Mouse (Mus musculus) lung, adult 2 months (tissue): ENCODE data around the gene Grk3. TPM values are rescaled to one million over a fixed set of nuclear protein-coding genes. Genes with fewer than 3 reads are reported as not detected.

ENCODE experiments used
- DNase-seq: peaks from one replicate; pipeline ENCODE4 v3.0.0; 2022
- H3K4me1 ChIP-seq: fragments of 200-500 bp; 2 replicates; pipeline ENCODE4 v1.6.1; 2011; ENCODE audit warnings: low read length; ENCODE audit not compliant: control insufficient read depth, insufficient read depth
- H3K4me3 ChIP-seq: fragments of 200-500 bp; replicated peaks from 2 replicates; pipeline ENCODE3; 2011; ENCODE audit warnings: low read depth, mild to moderate bottlenecking, control low read depth, low read length; ENCODE audit errors: extremely low read depth
- CTCF ChIP-seq: fragments of 200-500 bp; IDR thresholded peaks from 2 replicates; pipeline ENCODE4 v1.5.1; 2011; ENCODE audit warnings: mild to moderate bottlenecking, low read length, control low read depth; ENCODE audit not compliant: insufficient read depth
- POLR2A ChIP-seq: fragments of 200-500 bp; IDR thresholded peaks from 2 replicates; pipeline ENCODE4 v1.6.1; 2011; ENCODE audit warnings: low read depth, mild to moderate bottlenecking, control low read depth, low read length, borderline replicate concordance; ENCODE audit errors: extremely low read depth
- WGBS: fragments of 180-500 bp; shearing (Covaris S2); methylation state at CpG from one replicate; pipeline ENCODE4 v1.1.7; 2018; 5-methylcytosine and 5-hydroxymethylcytosine counted together
- polyA plus RNA-seq: library from polyadenylated mRNA; depleted of rRNA; stranded (reverse); fragments of >200 nt; gene quantifications from 2 replicates; pipeline ENCODE4 v1.2.3, GENCODE M21; 2012; rRNA removed

Grk3 gene
- polyA plus RNA-seq, 1 experiment: 33.0 TPM

DNA sequence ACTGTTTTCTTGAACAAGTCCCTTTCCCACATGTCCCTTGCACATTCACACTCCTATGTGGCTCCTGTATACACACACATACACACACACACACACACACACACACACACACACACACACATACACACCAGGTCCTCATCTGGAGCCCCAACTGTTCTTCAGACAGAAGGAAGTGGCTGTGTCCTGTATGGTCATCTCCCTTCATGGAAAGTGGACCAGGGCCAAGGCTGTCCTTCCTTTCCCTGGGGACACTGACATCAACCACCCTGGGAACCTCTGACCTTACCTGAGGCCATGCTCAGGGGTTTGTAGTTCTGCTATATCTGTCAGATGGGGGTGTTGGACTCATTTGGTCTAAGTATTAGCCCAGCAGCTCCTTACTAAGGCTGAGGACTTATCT, 123.2 kb downstream of the Grk3 start:
- H3K4me3 ChIP-seq: no peak overlapping the region
- DNase-seq: no peak
- TF ChIP-seq POLR2A: no peak
- no peak for TF ChIP-seq CTCF

DNA sequence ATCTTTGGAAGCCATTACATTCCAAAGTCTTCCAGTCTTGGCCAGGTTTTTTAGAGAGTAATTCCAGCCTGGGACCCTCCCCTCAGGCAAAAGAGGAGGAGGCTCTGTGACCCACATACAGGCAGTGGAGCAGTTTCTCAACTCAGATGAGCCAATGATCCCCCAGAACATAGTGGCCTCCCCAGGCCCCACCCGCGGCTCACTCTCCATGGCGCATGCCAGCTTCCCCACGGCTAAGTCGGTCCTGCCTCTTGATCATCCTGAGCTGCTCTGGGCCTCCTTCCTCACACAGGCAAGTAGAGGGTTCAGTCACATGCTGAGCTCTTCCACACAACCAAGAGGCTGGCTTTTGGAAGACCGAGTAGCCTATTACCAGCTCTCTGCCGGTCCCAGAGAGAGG, 126.9 kb downstream of the Grk3 start:
- WGBS: 55% methylated on average over 7 of the region's 7 CpGs
- no peak for DNase-seq
- no peak overlapping the region for H3K4me3 ChIP-seq
- TF ChIP-seq CTCF: no peak
- no peak for TF ChIP-seq POLR2A
- H3K4me1 ChIP-seq: no peaks in the 10 kb centered on the region

More for the DNA sequence above, 123.2 kb downstream of the Grk3 start:
- no peaks in the 10 kb centered on the region for H3K4me1 ChIP-seq

DNA sequence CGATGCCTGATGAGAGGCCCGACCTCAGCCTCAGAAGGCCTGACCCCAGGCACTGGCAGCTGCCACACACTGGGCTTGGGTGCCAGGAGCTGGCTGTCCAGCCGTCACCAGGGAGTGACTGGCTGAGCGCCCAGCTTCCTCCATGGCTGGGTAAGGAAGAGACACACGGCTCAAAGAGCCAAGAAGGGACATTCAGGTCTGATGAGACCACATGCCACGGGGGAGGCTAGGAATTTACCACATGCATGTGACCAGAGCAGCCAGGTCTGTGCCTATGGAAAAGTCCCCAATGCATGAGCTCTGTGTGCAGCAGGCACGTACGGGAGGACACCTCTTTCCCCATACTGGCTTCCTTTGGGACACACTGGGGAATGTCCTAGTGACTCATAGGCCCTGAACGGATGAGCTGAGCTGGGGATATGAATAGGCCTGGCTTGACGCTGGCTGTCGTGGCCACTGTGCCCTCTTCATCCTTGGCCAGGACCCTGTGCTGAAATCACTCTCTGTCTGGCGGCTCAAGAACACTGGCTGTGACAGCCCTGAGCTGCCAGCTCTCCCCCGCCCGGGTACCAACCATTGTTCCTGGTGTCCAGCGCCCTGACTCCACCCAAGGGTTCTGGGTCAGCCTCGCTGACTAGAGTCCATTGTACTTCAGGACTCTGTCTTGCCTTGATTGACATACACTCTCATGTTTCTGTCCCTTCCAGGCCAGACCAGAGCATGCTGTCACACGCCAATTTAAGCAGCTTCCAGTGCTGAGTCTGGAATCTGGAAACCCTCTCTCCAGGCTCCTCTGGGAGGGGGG, 128.7 kb downstream of the Grk3 start:
- Histone ChIP-seq H3K4me3 (no peak overlapping the region), H3K4me1 (no peaks in the 10 kb centered on the region)
- no peak for DNase-seq
- TF ChIP-seq CTCF: no peak
- TF ChIP-seq POLR2A: no peak
- WGBS: 42% methylated on average over 17 of the region's 17 CpGs

DNA sequence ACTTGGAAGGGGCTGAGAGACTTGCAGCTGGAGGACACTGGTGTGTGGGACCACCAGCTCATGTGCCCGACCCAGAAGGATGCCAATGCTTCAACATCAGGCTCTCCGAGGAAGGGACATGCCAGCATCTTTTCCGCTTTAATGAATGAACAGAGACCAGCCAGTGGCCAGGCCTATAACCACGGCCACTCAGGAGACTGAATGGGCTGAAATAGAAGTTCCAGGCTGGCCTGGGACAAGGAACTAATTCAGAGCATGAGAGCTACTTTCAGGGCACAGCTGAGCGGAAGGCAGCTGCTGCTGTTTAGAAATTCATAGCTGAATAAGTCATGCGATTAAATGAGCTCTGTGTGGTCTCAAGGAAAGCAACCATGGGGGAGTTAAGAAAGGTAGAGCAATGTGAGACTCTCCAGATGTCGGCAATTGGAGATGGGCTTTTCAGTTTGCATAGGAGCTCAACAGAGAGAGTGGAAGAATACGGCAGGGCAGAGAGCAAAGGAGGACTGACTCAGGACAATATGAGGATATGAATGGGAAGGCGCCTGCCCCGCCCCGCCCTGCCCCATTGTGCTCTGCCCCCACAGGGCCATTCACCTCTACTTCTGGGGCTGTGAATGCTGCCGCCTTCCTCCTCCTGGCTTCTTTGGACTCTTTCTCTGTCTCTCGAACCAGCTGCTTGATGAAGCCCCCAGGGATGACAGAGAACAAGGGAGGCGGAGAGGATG, 138.0 kb downstream of the Grk3 start:
- no peaks in the 10 kb centered on the region for H3K4me1 ChIP-seq
- WGBS: 71% methylated on average over 14 of the region's 14 CpGs
- no peak for DNase-seq
- TF ChIP-seq POLR2A (no peak), CTCF (no peak)
- no peak overlapping the region for H3K4me3 ChIP-seq

DNA sequence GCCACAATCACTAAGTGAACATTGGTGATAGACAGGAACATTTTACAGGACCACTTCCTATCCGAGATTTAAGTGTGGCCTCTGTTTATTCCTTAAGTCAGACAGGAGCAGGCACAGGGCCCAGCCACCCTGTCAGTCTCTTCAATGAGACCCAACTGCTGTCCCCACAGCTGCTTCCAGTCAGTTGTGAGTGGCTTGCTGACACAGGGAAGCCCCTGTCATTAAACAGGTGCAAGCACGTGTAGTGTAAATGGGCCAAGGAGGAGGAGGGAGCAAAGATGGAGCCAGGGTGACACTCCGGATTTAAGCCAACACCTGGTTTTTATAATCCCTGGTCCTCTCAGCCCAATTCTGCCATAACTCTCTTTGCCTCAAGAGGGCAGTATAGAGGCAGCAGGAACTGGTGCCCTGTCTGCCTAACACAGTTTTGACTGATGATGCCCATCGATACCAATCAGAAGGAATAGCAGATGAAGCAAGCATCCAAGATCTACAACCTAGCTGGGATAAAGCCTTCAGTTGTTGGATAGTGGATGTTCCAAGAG, 138.7 kb downstream of the Grk3 start:
- TF ChIP-seq POLR2A: no peak
- peak; percentile 69 for TF ChIP-seq CTCF
- H3K4me3 ChIP-seq: no peak overlapping the region
- DNase-seq: peak; percentile 29
- WGBS: 22% methylated on average over 4 of the region's 4 CpGs
- H3K4me1 ChIP-seq: no peaks in the 10 kb centered on the region

DNA sequence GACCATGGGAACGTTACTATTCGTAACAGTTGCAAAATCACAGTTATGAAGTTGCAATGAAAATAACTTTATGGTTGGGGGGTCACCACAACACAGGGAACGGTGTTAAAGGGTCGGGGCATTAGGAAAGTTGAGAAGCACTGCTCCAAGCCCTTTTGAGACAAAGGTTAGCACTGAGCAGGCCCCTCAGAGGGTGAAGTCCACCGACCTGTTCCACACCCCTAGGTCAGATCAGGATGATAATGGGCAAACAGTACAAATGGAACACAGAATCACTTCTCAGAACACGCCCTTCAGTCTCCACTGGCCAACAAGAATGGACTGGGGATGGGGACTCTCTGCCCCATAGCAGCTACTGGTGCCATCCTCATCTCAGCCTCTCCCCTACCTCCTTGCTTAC, 142.6 kb downstream of the Grk3 start:
- WGBS: 62% methylated on average over 6 of the region's 6 CpGs
- no peak for TF ChIP-seq CTCF
- no peak for TF ChIP-seq POLR2A
- Histone ChIP-seq H3K4me3 (no peak overlapping the region), H3K4me1 (no peaks in the 10 kb centered on the region)
- DNase-seq: no peak

DNA sequence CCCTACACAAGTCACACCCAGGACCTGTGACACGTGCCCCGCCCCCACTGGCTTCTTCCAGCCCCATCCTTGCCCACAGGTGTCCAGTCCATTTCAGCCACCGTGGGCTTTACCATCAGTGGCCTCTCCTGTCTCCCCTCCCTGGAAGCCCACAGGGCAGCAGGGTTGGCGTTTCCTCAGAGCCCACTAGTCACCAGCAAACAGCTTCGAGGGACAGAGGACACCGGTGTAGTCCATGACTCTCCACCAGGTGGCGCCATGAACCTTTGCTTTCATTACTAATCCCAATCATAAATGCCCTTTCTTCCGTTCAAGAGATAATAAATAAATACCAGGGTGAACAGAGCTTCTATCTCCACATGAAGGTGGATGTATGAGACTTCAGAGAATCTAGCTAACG, 144.9 kb downstream of the Grk3 start:
- DNase-seq: peak; percentile 73
- WGBS: 22% methylated on average over 9 of the region's 9 CpGs
- no peaks in the 10 kb centered on the region for H3K4me1 ChIP-seq
- TF ChIP-seq CTCF (peak; percentile 91), POLR2A (no peak)
- no peak overlapping the region for H3K4me3 ChIP-seq

DNA sequence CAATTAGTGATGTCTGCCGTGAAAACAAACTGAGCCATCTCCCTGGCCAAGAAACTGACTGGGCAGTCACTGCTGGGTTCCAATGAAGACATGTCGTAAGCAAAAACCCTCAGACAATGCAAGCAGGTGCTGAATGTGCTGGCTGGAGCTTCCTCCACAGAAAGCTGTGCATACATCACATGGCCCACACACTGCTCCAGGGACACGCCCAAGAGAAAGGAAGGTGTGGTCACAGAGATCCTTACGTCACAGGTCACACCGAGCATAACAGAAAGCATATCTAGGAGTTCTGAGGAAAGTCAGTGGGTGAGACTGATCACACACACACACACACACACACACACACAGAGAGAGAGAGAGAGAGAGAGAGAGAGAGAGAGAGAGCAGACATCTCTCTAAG, 147.0 kb downstream of the Grk3 start:
- TF ChIP-seq CTCF (no peak), POLR2A (no peak)
- H3K4me1 ChIP-seq: no peaks in the 10 kb centered on the region
- H3K4me3 ChIP-seq: no peak overlapping the region
- WGBS: 59% methylated on average over 5 of the region's 5 CpGs
- DNase-seq: no peak

DNA sequence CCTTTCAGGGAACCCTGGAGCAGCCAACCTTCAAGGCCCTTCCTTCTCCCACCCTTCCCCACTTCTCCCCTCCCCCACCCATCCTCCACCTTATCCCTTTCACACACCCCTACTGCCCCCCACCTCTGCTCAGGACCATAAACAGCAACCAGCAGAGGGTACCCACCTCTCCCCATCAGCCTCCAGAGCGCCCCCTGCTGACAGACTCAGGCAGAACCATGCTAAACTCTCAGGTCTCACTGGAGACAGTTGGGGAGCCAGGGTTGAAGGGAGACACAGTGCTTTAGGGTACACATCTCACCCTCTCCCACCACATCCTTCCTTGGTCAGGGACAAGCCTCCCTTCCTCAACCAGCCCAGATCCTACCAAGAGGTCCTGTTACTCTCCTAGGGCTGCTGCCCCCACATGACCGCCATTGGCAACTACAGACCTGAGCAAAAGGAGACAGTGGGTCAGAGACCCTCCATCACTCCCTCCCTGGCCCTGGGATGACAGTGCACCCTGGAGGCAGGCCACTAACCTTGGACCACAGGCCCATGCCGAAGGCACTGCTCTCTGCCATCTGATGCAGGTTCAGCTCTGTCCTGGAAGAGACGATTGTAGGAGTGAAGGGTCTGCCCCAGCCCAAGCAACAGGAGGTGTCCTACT, 150.7 kb downstream of the Grk3 start:
- no peak overlapping the region for H3K4me3 ChIP-seq
- peak; percentile 42 for DNase-seq
- no peaks in the 10 kb centered on the region for H3K4me1 ChIP-seq
- TF ChIP-seq POLR2A (no peak), CTCF (peak; percentile 57)
- WGBS: 49% methylated on average over 4 of the region's 4 CpGs

Other genes with a start within 250 kb of the Grk3 start
- 1.9 and 5.5 TPM in 2 replicates for gene Myo18b, start 119.4 kb downstream of the Grk3 start, polyA plus RNA-seq
- gene Crybb2, start 54.3 kb upstream of the Grk3 start, polyA plus RNA-seq: not detected in 2 replicates
- 5.2 and 5.7 TPM in 2 replicates for gene Crybb3, start 65.8 kb upstream of the Grk3 start, polyA plus RNA-seq
- 29.0 and 32.0 TPM in 2 replicates for gene 2900026A02Rik, start 205.4 kb upstream of the Grk3 start, polyA plus RNA-seq
- gene Tmem211, start 211.1 kb upstream of the Grk3 start, polyA plus RNA-seq: 0.08 TPM in 1 of 2 replicates, not detected in the other